ENCODE assay signal across 15 mouse cellular contexts in the genomic region with DNA sequence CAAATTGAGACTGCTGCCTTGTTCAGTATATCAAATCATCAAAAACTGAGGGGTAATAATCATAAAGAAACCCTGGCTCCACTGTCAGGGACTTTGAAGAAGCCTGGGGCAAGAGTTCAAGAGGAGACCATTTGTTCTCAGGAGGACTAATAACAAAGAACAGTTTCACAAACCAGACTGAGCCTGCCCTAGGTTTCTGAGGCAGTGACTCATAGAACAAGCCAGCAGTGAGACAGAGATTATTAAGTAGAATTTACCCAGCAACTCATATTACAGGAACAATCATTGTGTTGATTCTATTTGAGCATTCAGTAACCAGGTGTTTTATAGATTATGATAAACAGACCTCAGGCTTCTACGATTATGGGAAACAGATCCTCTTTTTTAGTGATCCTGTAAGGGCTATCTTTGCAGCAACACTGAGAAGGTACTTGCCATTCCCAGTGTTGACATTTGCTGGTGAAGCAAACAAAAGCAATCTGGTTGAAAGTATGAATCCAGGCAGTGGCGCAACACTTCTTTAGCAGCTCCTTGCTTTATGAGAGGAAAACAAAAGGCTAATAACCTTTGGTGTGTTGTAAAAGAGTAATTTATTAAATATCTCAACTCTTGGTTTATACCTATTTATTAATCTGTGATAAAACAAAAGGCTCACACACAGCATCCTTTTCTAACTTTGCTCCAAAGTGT.
A peak's percentile ranks its signal among the peaks of the same experiment; 100 is the strongest.
DNase-seq lines count a peak whose midpoint lies in the region; ATAC-seq and TF ChIP-seq lines count a peak whose summit lies in the region.
"Had no signal": no experiment of that assay in that cellular context is flagged by ENCODE, and none has a peak within 500 bp of the region (broad histone marks: within the 10 kb centered on the region; RNA-seq: fewer than 3 reads in every experiment).

No protein-coding gene starts in this region.

- H3K9me3 ChIP-seq in intestine, postnatal 0 days (ENCODE audit: control insufficient read depth), result no peaks in the 10 kb centered on the region
- H3K9me3 ChIP-seq: heart, embryonic 12.5 days; limb, embryonic 13.5 days had no signal

- no peak for TF ChIP-seq CTCF in intestine, postnatal 0 days (IDR thresholded peaks at IDR 0.05; ENCODE audit: low read depth)

- H3K9ac ChIP-seq in intestine, postnatal 0 days (ENCODE audit: low read depth, low read length), result no peak overlapping the region
- H3K9ac ChIP-seq: heart, embryonic 12.5 days; limb, embryonic 13.5 days had no signal

- no peaks in the 10 kb centered on the region for H3K36me3 ChIP-seq in intestine, postnatal 0 days (ENCODE audit: control insufficient read depth, insufficient read depth)
- H3K36me3 ChIP-seq: heart, embryonic 12.5 days; limb, embryonic 13.5 days had no signal

- H3K4me1 ChIP-seq in intestine, postnatal 0 days (replicated peaks; ENCODE audit: control insufficient read depth, insufficient read depth, low read length), result no peaks in the 10 kb centered on the region
- H3K4me1 ChIP-seq: heart, embryonic 12.5 days; limb, embryonic 13.5 days had no signal

- H3K4me3 ChIP-seq in intestine, postnatal 0 days (ENCODE audit: low read depth, low read length), result no peak overlapping the region
- H3K4me3 ChIP-seq: heart, embryonic 12.5 days; left cerebral cortex, adult 2 months; limb, embryonic 13.5 days had no signal

- 18% methylated on average over 2 of the region's 2 CpGs for WGBS in intestine, postnatal 0 days

- no peaks in the 10 kb centered on the region for H3K27me3 ChIP-seq in intestine, postnatal 0 days (replicated peaks; ENCODE audit: control insufficient read depth, insufficient read depth, low read length)
- H3K27me3 ChIP-seq: heart, embryonic 12.5 days; limb, embryonic 13.5 days had no signal

- H3K27ac ChIP-seq in intestine, postnatal 0 days (ENCODE audit: low read depth, low read length), result peak overlapping the region; percentile 6
- H3K27ac ChIP-seq: left cerebral cortex, adult 2 months; limb, embryonic 13.5 days; macrophage had no signal

- no peak overlapping the region for H3K4me2 ChIP-seq in intestine, postnatal 0 days (replicated peaks; ENCODE audit: low read depth)
- H3K4me2 ChIP-seq: heart, embryonic 12.5 days; limb, embryonic 13.5 days had no signal

- peak; percentile 5 to 17 for DNase-seq in urinary bladder, adult 18-20 months (ENCODE audit: low spot score in 2 of 2)
- no peak for DNase-seq in urinary bladder, postnatal 4 days (ENCODE audit: low spot score in 2 of 2)
- DNase-seq in embryo, embryonic 11 days, result peak; percentile 18
- DNase-seq in right cerebral cortex, postnatal 14 days, result no peak
- DNase-seq in T-cell, adult 2 months (ENCODE audit: low spot score), result no peak
- no peak for DNase-seq in frontal cortex, postnatal 25 days (ENCODE audit: low spot score in 2 of 2)
- DNase-seq: adrenal gland, postnatal 36 days; gastrocnemius, postnatal 25 days; kidney, adult 11 months had no signal

- peak; percentile 68 for ATAC-seq in intestine, postnatal 0 days
- ATAC-seq: forebrain, embryonic 14.5 days had no signal

Comparison
In these comparisons a context has a peak if more than half of its experiments do, and no peak if none do; other contexts are left out.
1. DNase-seq: peak in urinary bladder, adult 18-20 months (2 of 2) and embryo, embryonic 11 days (single experiment); none in urinary bladder, postnatal 4 days (0 of 2), right cerebral cortex, postnatal 14 days (single experiment), T-cell, adult 2 months (single experiment) and frontal cortex, postnatal 25 days (0 of 2).